Mouse (Mus musculus) megakaryocyte, embryonic 14.5 days (primary cell): ENCODE results near the gene Gtf3c2. TPM values are rescaled to one million over a fixed set of nuclear protein-coding genes. Genes with fewer than 3 reads are reported as not detected.

Source experiments
- H3K27me3 ChIP-seq: replicated peaks from 2 replicates; pipeline ENCODE3; 2012; ENCODE audit warnings: inconsistent platforms
- H3K36me3 ChIP-seq: replicated peaks from 2 replicates; pipeline ENCODE3; 2012; ENCODE audit warnings: low read length, inconsistent platforms, mixed read lengths
- H3K4me1 ChIP-seq: 2 replicates; pipeline ENCODE4 v1.6.1; 2012; ENCODE audit warnings: inconsistent platforms
- H3K4me3 ChIP-seq: replicated peaks from 2 replicates; pipeline ENCODE3; 2012; ENCODE audit warnings: moderate library complexity, mild to moderate bottlenecking, inconsistent platforms
- H3K9me3 ChIP-seq: 2 replicates; pipeline ENCODE4 v1.6.1; 2012; ENCODE audit warnings: inconsistent platforms
- FLI1 ChIP-seq: IDR thresholded peaks from 2 replicates; pipeline ENCODE4 v1.6.1; 2012; ENCODE audit warnings: low read length, inconsistent platforms, mixed read lengths
- GATA1 ChIP-seq: IDR thresholded peaks from 3 replicates; pipeline ENCODE4 v1.6.1; 2012; ENCODE audit warnings: mixed read lengths, low read length, inconsistent platforms, borderline replicate concordance
- polyA plus RNA-seq: library from polyadenylated mRNA; stranded (reverse); fragments of >175 nt; gene quantifications from 2 replicates; pipeline ENCODE4 v1.2.3, GENCODE M21; 2012; ENCODE audit warnings: low replicate concordance; ENCODE audit not compliant: insufficient read depth

The Gtf3c2 gene
- polyA plus RNA-seq, 1 experiment, result 15.0 TPM

GRCm38 (mm10) chr5:31204421-31204820 lies 24.5 kb upstream of the Gtf3c2 start:
- Histone ChIP-seq H3K9me3 (no peaks in the 10 kb centered on the region), H3K27me3 (no peaks in the 10 kb centered on the region), H3K36me3 (peaks cover 80% of the 10 kb centered on the region), H3K4me1 (peaks cover 67% of the 10 kb centered on the region), H3K4me3 (no peak overlapping the region)
- TF ChIP-seq GATA1 (no peak), FLI1 (no peak)

- Histone ChIP-seq H3K4me3 (no peak overlapping the region), H3K27me3 (no peaks in the 10 kb centered on the region), H3K9me3 (no peaks in the 10 kb centered on the region), H3K4me1 (peaks cover 68% of the 10 kb centered on the region), H3K36me3 (peaks cover 85% of the 10 kb centered on the region)
- no peak for TF ChIP-seq FLI1
Measured at GRCm38 (mm10) chr5:31203866-31204265, 23.9 kb upstream of the Gtf3c2 start.

DNA sequence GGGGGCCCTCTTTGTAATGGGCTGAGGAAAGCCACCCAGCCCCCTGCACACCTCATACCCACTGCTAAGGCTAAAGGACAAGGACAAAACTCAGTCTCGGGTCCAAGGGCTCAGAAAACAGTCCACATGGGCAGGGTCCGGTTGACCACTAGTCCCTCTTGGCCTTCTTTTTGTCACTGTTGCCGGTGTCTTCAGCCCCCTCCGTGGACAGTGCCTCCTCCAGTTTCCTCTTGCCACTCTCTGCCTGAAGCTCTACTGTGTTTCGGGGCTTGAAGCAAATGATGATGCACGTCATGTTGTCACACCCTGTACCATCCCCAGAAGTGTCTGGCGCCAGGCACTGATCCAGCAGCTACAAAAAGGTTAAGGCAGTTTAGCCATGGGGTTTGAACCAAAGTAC lies 23.0 kb upstream of the Gtf3c2 start:
- peaks cover 64% of the 10 kb centered on the region for H3K4me1 ChIP-seq
- H3K27me3 ChIP-seq, result no peaks in the 10 kb centered on the region
- TF ChIP-seq GATA1, result no peak
- no peak for TF ChIP-seq FLI1
- peak overlapping the region; percentile 92 for H3K4me3 ChIP-seq
- H3K36me3 ChIP-seq, result peaks cover 85% of the 10 kb centered on the region
- H3K9me3 ChIP-seq, result no peaks in the 10 kb centered on the region

GRCm38 (mm10) chr5:31201742-31202590 lies 22.0 kb upstream of the Gtf3c2 start, which contains the start of gene Zfp513:
TSS of gene Zfp513 (minus strand) at chr5:31202303.
- peaks cover 85% of the 10 kb centered on the region for H3K36me3 ChIP-seq
- H3K27me3 ChIP-seq, result no peaks in the 10 kb centered on the region
- 0 out of 2 replicates have a peak, but pooled peaks have one; percentile 66 for TF ChIP-seq FLI1
- no peak for TF ChIP-seq GATA1
- no peaks in the 10 kb centered on the region for H3K9me3 ChIP-seq
- H3K4me1 ChIP-seq, result peaks cover 66% of the 10 kb centered on the region
- H3K4me3 ChIP-seq, result peak within 1 kb of the TSS; percentile 92

DNA sequence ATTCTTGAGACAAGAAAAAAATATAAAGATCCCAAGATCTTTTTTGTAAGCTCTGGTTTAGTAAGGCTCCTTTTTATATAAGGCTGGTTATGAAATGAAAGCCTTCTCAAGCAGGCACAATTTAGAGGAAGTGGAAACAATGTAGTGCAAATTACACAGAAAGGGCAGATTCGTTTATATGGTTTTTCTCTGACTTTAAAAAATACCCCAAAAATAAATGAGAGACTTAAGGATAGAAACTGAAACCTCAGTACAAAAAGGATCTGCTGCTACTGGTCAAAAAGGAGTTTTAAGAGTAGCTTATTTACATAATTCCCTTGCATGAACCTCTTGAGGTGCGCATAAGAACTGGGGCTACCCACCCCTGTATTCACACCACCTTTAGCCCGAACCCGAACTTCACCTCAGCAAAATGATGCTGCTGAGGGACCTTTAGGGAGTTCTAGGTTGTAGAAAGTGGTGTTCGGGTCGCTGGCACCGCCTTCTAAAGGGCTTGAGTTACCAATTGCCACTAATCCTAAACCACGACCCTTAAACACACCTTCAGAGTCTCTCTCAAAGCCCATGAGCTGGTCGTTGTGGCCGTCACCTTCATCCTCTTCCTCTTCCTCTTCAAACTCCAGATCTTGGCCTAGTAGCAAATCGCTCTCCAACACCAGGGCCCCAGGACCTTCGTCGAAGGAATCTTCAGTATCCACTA lies 21.2 kb upstream of the Gtf3c2 start:
- Histone ChIP-seq H3K9me3 (no peaks in the 10 kb centered on the region), H3K27me3 (no peaks in the 10 kb centered on the region), H3K4me1 (peaks cover 71% of the 10 kb centered on the region), H3K4me3 (peak overlapping the region; percentile 92), H3K36me3 (peaks cover 86% of the 10 kb centered on the region)
- no peak for TF ChIP-seq FLI1
- TF ChIP-seq GATA1, result no peak

- peaks cover 76% of the 10 kb centered on the region for H3K4me1 ChIP-seq
Measured at GRCm38 (mm10) chr5:31200327-31200768, 20.4 kb upstream of the Gtf3c2 start.

DNA sequence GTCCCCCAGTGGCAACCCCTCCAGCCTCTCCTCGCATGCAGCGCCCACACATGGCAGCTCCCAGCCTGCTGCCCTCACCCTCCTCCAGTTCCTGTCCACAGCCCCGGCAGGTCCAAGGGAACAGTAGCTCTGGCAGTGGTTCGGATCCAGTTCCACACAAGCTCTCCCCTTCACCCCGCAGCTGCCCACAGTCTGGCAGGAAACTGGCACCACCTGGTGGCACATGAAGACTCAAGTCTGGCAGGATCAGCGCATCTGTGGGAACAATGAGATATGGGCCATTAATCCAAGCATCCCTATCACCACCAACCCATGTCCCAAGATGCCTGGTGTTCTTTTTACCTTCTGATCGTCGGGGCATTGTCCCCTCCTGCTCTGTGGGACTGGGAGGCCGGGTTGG lies 19.9 kb upstream of the Gtf3c2 start:
- Histone ChIP-seq H3K4me3 (peak overlapping the region; percentile 92), H3K36me3 (peaks cover 86% of the 10 kb centered on the region), H3K4me1 (peaks cover 79% of the 10 kb centered on the region), H3K9me3 (no peaks in the 10 kb centered on the region), H3K27me3 (no peaks in the 10 kb centered on the region)
- TF ChIP-seq FLI1 (no peak), GATA1 (no peak)

More at GRCm38 (mm10) chr5:31200327-31200768, 20.4 kb upstream of the Gtf3c2 start:
- no peaks in the 10 kb centered on the region for H3K9me3 ChIP-seq
- H3K27me3 ChIP-seq, result no peaks in the 10 kb centered on the region
- peak overlapping the region; percentile 92 for H3K4me3 ChIP-seq
- TF ChIP-seq FLI1 (no peak), GATA1 (no peak)
- H3K36me3 ChIP-seq, result peaks cover 86% of the 10 kb centered on the region

GRCm38 (mm10) chr5:31199321-31199892 lies 19.5 kb upstream of the Gtf3c2 start:
- Histone ChIP-seq H3K9me3 (no peaks in the 10 kb centered on the region), H3K27me3 (no peaks in the 10 kb centered on the region), H3K36me3 (peaks cover 86% of the 10 kb centered on the region), H3K4me3 (peak overlapping the region; percentile 92), H3K4me1 (peaks cover 80% of the 10 kb centered on the region)
- TF ChIP-seq GATA1 (no peak), FLI1 (no peak)

DNA sequence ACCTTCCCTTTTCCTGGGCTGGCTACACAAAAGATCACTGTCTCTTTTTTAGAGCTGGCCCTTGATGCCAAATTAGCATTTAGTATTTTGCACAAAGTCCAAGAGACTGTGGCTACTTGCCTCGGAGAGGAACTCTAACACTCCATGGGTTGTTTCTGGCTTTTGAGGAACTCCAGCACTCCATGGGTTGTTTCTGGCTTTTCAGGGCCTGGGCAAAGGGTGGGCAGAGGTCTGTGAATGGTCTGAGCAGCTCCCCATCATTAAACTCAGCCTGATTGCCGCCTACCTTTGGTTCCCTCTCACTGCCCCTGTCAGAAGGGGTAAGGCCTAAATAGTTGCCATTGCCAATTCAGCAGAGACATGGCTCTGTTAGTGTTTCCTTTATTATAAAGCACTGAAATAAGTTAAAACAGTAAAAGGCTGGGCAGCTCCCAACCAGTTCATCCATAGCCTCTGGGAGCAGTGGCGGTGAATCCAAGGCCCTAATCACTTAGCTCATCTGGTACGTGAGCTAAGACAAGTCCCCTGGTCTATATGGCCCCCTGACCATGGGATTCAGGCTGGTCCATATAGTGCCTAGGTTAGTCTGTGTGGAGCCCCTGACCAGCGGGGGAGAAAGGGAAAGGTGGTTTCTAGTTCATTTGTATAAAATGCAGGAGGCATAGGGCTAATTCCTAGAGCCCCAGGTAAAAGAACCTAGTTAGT lies 18.8 kb upstream of the Gtf3c2 start:
- Histone ChIP-seq H3K36me3 (peaks cover 82% of the 10 kb centered on the region), H3K4me3 (no peak overlapping the region), H3K27me3 (no peaks in the 10 kb centered on the region), H3K4me1 (peaks cover 84% of the 10 kb centered on the region), H3K9me3 (no peaks in the 10 kb centered on the region)
- TF ChIP-seq FLI1 (no peak), GATA1 (no peak)
